Mouse (Mus musculus): ENCODE measurements around the gene Gm20388. TPM values are rescaled to one million over a fixed set of nuclear protein-coding genes. Genes with fewer than 3 reads are reported as not detected.

Gm20388 gene
- polyA plus RNA-seq, 1 experiment = 0.36 TPM

DNA sequence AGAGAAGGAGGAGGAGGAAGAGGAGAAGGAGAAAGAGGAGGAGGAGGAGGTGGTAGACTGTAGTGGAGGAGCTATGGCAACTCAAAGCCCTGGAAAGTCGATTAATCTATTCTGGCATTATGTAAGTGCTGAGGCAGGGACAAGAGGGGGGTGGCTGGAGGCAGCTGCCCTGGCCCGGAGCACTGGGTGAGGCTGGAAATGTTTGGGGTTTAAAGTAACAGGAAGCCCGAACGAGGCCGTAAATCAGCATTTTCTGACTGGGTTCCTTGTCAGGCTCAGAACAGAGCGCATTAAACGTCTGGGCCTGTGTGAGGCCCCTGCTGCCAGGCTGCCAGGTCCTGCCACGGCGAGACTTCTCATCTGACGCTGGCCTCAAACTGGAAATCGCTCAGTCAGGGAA is 1458.2 kb downstream of the Gm20388 start:
- H3K36me3 ChIP-seq (ENCODE audit: control insufficient read depth) = no peaks in the 10 kb centered on the region
- no peaks in the 10 kb centered on the region for H3K4me1 ChIP-seq (ENCODE audit: control insufficient read depth)
- no peaks in the 10 kb centered on the region; the same call in 1 of the 2 replicates for H3K27me3 ChIP-seq (ENCODE audit: control insufficient read depth)
- H3K4me3 ChIP-seq (replicated peaks) = no peak overlapping the region
- no peaks in the 10 kb centered on the region; the same call in 1 of the 2 replicates for H3K9me3 ChIP-seq (ENCODE audit: control insufficient read depth, low read length)
- TF ChIP-seq GATA1 (IDR thresholded peaks at IDR 0.05; ENCODE audit: low read length) (no peak), TAL1 (IDR thresholded peaks at IDR 0.05; ENCODE audit: low read length) (no peak)

DNA sequence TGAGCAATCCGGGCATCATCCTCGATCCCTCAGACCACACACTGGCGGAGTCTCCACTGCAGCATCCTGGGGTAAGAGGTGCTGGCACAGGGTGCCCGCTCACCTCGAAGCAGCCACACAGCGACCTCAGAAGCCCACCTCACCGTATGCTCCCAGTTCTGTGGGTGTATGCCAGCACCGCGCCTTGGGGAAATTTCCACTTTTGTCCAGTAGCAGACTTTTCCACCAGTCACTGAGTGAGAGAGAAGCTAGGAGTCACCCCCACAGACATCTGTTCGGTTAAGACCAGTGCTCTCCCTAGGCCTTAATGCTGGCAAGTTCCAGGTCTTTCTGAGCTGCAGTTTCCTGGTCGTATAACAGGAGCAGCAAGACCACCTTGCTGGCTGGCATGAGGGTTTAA is 1458.7 kb downstream of the Gm20388 start:
- no peaks in the 10 kb centered on the region for H3K36me3 ChIP-seq (ENCODE audit: control insufficient read depth)
- H3K27me3 ChIP-seq (ENCODE audit: control insufficient read depth) = no peaks in the 10 kb centered on the region; the same call in 1 of the 2 replicates
- no peaks in the 10 kb centered on the region for H3K4me1 ChIP-seq (ENCODE audit: control insufficient read depth)
- TF ChIP-seq GATA1 (IDR thresholded peaks at IDR 0.05; ENCODE audit: low read length) = no peak
- no peak for TF ChIP-seq TAL1 (IDR thresholded peaks at IDR 0.05; ENCODE audit: low read length)
- no peak overlapping the region for H3K4me3 ChIP-seq (replicated peaks)
- no peaks in the 10 kb centered on the region for H3K9me3 ChIP-seq (ENCODE audit: control insufficient read depth, low read length)

DNA sequence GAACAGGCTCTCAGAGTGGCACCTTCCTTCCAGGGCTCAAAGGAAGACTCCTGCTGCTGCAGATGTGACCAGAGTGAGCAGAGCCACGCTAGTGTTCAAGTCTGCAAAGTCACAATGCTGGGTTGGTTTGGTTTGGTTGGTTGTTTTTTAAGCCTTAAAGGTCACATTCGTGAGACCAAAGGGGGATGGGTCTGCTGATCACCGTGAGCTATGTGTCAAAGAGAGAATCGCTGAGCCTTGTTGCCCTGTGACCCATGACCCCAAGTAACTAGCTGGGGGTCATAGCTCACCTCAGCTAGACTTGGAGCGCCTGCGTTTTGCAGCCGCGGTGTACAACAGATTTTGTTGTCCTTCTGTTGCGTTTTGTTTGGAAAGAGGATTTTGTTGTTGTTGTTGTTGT is 1460.6 kb downstream of the Gm20388 start:
- Histone ChIP-seq H3K9me3 (ENCODE audit: control insufficient read depth, low read length) (no peaks in the 10 kb centered on the region), H3K27me3 (ENCODE audit: control insufficient read depth) (no peaks in the 10 kb centered on the region; the same call in 1 of the 2 replicates)
- no peak for TF ChIP-seq GATA1 (IDR thresholded peaks at IDR 0.05; ENCODE audit: low read length)
- TF ChIP-seq TAL1 (IDR thresholded peaks at IDR 0.05; ENCODE audit: low read length) = no peak

DNA sequence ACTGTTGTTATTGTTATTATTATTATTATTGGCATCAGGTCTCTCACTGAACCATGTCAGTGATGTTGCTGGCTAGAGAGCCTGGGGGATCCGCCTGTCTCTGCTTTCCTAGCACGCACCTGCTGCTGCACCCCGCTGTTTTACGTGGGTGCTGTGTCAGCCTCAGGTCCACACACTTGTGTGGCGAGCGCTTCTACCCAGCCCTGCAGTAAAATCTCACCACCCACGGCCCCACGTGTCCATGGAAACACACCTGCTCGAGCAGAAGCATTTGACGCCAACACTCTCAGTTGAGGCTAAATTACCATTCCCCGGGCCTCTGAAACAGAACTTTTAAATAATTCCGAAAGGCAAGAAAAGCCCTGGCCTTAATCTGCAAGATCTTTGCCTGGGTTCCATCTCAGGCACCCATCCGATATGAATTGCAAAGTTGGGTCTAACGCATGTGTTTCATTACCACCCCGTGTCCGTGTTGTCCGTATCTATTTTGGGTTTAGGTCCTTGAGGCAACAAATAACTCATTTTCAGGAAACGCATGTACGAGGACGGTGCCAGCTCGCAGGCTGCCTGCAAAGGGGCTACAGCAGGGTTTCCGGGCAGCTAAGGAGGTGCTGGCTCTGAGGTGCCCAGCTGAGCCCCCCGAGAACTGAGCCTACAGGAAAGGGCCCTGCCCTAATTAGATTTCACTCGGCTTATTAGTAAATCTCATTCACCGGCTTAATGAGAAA is 1461.4 kb downstream of the Gm20388 start:
- TF ChIP-seq TAL1 (IDR thresholded peaks at IDR 0.05; ENCODE audit: low read length) (no peak), GATA1 (IDR thresholded peaks at IDR 0.05; ENCODE audit: low read length) (no peak)
- H3K4me3 ChIP-seq (replicated peaks) = no peak overlapping the region
- no peaks in the 10 kb centered on the region for H3K9me3 ChIP-seq (ENCODE audit: control insufficient read depth, low read length)
- H3K27me3 ChIP-seq (ENCODE audit: control insufficient read depth) = no peaks in the 10 kb centered on the region; the same call in 1 of the 2 replicates
- no peaks in the 10 kb centered on the region for H3K36me3 ChIP-seq (ENCODE audit: control insufficient read depth)
- no peaks in the 10 kb centered on the region for H3K4me1 ChIP-seq (ENCODE audit: control insufficient read depth)

More for the DNA sequence above, 1460.6 kb downstream of the Gm20388 start:
- H3K4me1 ChIP-seq (ENCODE audit: control insufficient read depth) = no peaks in the 10 kb centered on the region
- no peaks in the 10 kb centered on the region for H3K36me3 ChIP-seq (ENCODE audit: control insufficient read depth)
- H3K4me3 ChIP-seq (replicated peaks) = no peak overlapping the region

DNA sequence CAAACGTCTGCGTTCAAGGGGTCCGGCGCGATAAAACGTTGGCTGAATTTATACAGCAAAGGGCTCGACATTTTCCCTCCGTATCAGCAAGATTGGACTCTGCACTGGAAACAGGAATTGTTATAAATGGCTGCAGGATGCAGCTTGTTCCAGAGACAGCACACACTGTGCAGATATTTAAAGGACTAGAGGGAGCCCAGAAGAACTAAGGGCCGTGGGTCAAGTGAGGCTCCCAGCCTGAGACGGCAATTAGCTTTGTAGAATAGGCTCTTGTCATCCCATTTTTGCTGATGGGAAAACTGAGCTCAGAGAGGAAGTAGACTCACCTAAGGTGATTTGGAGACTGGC is 1462.0 kb downstream of the Gm20388 start:
- Histone ChIP-seq H3K36me3 (ENCODE audit: control insufficient read depth) (no peaks in the 10 kb centered on the region), H3K9me3 (ENCODE audit: control insufficient read depth, low read length) (no peaks in the 10 kb centered on the region), H3K4me1 (ENCODE audit: control insufficient read depth) (no peaks in the 10 kb centered on the region), H3K4me3 (replicated peaks) (no peak overlapping the region), H3K27me3 (ENCODE audit: control insufficient read depth) (no peaks in the 10 kb centered on the region; the same call in 1 of the 2 replicates)
- no peak for TF ChIP-seq TAL1 (IDR thresholded peaks at IDR 0.05; ENCODE audit: low read length)
- no peak for TF ChIP-seq GATA1 (IDR thresholded peaks at IDR 0.05; ENCODE audit: low read length)

DNA sequence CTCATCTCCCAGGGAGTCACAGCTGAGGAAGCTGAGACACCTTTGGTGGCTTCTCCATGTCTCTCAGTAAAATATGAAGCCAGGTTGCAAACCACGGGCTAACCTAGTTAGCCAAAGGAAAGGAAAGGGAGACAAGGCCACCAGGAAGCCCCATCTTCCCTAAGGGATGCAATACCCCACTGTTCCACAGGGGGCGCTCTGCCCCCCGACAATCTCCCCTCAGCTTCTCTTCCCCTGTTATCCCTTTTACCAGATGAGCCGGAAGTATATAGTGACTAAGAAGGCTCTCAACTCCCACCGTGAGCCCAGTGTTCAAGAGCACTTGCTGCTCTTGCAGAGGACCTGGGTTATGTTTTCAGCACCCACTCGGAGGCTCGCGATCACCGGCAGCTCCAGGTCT is 1463.6 kb downstream of the Gm20388 start:
- Histone ChIP-seq H3K36me3 (ENCODE audit: control insufficient read depth) (no peaks in the 10 kb centered on the region), H3K9me3 (ENCODE audit: control insufficient read depth, low read length) (no peaks in the 10 kb centered on the region), H3K27me3 (ENCODE audit: control insufficient read depth) (no peaks in the 10 kb centered on the region; the same call in 1 of the 2 replicates), H3K4me3 (replicated peaks) (no peak overlapping the region), H3K4me1 (ENCODE audit: control insufficient read depth) (no peaks in the 10 kb centered on the region)
- TF ChIP-seq TAL1 (IDR thresholded peaks at IDR 0.05; ENCODE audit: low read length) (no peak), GATA1 (IDR thresholded peaks at IDR 0.05; ENCODE audit: low read length) (no peak)

DNA sequence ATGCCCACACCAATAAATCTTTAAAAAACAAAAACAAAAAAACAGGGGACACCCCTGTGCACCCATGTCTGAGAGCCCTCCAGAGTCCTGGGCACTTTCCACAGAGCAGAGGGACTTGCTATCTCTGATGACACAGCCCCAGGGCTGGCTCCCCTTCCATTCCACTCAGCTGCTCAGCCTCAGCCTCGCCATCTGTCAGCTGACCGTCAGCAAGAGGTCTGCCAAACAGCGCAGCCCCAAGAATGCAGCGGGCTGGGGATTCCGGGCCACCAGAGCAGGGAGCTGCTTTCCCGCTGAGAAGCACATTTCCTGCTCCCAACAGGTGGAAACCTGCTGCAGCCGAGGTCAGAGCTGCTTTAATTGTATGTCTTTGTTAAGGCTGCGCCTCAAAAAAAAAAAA is 1464.1 kb downstream of the Gm20388 start:
- no peaks in the 10 kb centered on the region; the same call in 1 of the 2 replicates for H3K27me3 ChIP-seq (ENCODE audit: control insufficient read depth)
- H3K4me1 ChIP-seq (ENCODE audit: control insufficient read depth) = no peaks in the 10 kb centered on the region
- no peak for TF ChIP-seq GATA1 (IDR thresholded peaks at IDR 0.05; ENCODE audit: low read length)
- no peak for TF ChIP-seq TAL1 (IDR thresholded peaks at IDR 0.05; ENCODE audit: low read length)
- no peaks in the 10 kb centered on the region for H3K36me3 ChIP-seq (ENCODE audit: control insufficient read depth)
- H3K9me3 ChIP-seq (ENCODE audit: control insufficient read depth, low read length) = no peaks in the 10 kb centered on the region
- H3K4me3 ChIP-seq (replicated peaks) = no peak overlapping the region

DNA sequence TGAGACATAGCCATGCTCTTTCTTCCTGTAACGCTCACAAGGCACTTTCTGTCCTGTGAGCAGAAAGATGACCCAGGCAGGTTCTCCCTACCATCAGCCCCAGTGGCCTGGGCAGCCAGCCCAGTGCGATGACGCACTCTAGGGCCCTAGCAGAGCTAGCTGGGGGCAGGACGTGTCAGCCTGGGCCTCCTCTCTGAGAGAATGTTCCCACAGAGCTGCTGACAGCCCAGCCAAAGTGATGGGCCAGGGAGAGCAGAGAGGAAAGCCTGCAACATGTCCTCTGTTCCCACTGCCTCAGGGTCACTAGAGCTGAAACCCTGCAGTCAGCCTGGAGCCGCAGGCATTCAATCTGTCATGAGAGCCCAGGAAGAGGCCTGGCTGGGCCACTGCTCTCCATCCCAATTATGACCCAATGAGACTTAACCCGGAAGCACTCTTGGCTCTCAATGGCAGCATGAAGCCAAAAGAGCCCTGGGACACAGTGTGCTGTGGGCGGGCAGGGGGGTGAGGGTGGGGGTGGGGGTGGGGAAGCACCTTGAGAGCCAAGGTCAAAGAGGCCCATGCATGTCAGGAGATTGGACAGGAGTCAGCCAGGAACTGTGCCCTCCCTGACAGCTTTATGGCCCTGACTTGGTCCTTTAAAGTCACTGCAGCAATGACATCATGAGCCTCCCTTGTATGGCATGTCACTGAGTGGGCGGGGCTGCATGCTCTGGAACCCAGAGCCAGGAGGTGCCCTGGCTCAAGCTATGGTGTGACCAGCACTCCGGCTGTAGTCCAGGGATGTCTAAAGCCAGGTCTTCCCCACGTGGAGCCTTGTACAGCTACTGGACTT is 1465.7 kb downstream of the Gm20388 start:
- TF ChIP-seq TAL1 (IDR thresholded peaks at IDR 0.05; ENCODE audit: low read length) (no peak), GATA1 (IDR thresholded peaks at IDR 0.05; ENCODE audit: low read length) (no peak)
- Histone ChIP-seq H3K4me1 (ENCODE audit: control insufficient read depth) (no peaks in the 10 kb centered on the region), H3K36me3 (ENCODE audit: control insufficient read depth) (no peaks in the 10 kb centered on the region), H3K9me3 (ENCODE audit: control insufficient read depth, low read length) (no peaks in the 10 kb centered on the region), H3K4me3 (replicated peaks) (no peak overlapping the region), H3K27me3 (ENCODE audit: control insufficient read depth) (no peaks in the 10 kb centered on the region)

DNA sequence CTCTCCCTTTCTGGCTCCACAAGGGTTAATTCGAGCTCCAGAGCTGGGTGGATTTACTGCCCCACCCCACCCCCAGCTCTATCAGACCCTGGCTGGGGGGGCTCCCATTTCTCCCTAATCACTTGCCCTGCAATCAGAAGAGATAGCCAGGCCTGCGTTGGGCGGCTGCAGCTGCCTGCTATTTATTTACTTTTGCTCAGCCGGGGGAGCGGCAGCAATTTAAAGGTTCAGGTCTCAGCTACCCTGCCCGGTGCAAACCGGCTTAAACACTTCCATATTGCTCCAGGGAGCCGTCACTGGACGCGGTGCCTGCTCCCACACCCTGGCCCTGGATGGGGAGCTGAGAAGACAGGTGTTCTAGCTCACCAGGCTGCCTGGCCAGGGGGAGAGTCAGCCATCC is 1467.0 kb downstream of the Gm20388 start:
- Histone ChIP-seq H3K36me3 (ENCODE audit: control insufficient read depth) (no peaks in the 10 kb centered on the region), H3K4me3 (replicated peaks) (no peak overlapping the region), H3K4me1 (ENCODE audit: control insufficient read depth) (no peaks in the 10 kb centered on the region), H3K27me3 (ENCODE audit: control insufficient read depth) (no peaks in the 10 kb centered on the region), H3K9me3 (ENCODE audit: control insufficient read depth, low read length) (no peaks in the 10 kb centered on the region)
- TF ChIP-seq TAL1 (IDR thresholded peaks at IDR 0.05; ENCODE audit: low read length) (no peak), GATA1 (IDR thresholded peaks at IDR 0.05; ENCODE audit: low read length) (no peak)

Measured in erythroblast, embryonic 14.5 days (primary cell).